Mouse (Mus musculus): ENCODE results near the gene Gm20835. TPM values are rescaled to one million over a fixed set of nuclear protein-coding genes. Genes with fewer than 3 reads are reported as not detected.
"Not testable (repeated sequence)": the region's sequence is repeated elsewhere in the genome, so short reads cannot be mapped to it uniquely, and the experiment has no call there.

Gm20835 gene
- total RNA-seq (2012; rRNA removed) (not detected in 2 replicates), polyA plus RNA-seq (2012; ENCODE audit: insufficient read depth in 1 of 2, insufficient read length in 2 of 2, low read depth in 1 of 2, low replicate concordance in 2 of 2, missing spikeins in 1 of 2) (not detected)

DNA sequence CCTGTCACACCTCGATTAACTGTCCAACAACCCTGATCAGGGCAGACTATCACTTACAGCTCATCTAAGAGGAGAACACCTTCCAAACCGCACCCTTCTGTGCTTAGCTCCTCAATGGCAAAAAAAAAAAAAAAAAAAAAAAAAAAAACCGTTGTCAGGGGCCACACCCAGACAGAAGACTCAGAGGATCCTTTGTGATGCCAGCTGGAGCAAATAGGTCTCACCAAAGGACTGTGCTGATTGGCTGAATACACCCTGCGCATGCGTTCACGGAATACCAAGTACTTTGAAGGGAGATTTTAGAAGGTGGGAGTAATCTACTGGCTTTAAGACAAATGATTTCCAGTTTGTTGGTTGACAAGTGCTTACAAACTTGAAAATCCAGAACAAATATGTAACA lies at the start of gene Gm20835:
Gene Gm20835 (minus strand): TSS at position 101 of the 400 bp plus-strand sequence.
- not testable (repeated sequence) for H3K4me1 ChIP-seq (ENCODE audit: control insufficient read depth in 1 of 2, insufficient read depth in 2 of 2, low read length in 2 of 2); H3K9me3 ChIP-seq (replicated peaks; ENCODE audit: insufficient read depth, low read length); H3K27me3 ChIP-seq (ENCODE audit: control insufficient read depth in 1 of 2, insufficient read depth in 2 of 2, low read length in 2 of 2); H3K4me3 ChIP-seq (ENCODE audit: control insufficient read depth in 1 of 2, insufficient read depth in 1 of 2, low read depth in 2 of 2, low read length in 2 of 2); H3K27ac ChIP-seq (ENCODE audit: control insufficient read depth, low read depth, low read length); H3K9ac ChIP-seq (ENCODE audit: control insufficient read depth, low read depth, low read length, poor library complexity, severe bottlenecking); DNase-seq (ENCODE audit: low read depth, low spot score); H3K79me2 ChIP-seq (ENCODE audit: control insufficient read depth, insufficient read depth, low read length, poor library complexity); H3K36me3 ChIP-seq (ENCODE audit: control insufficient read depth in 1 of 2, insufficient read depth in 2 of 2, low read length in 2 of 2)
